Mouse (Mus musculus) brain, embryonic 18.5 days (tissue): ENCODE measurements at regions not wholly inside any gene's neighbourhood (a gene's known extent, or its start where the extent isn't known, plus 50 kb on each side); places are given as distances from the start of the nearest gene placed in this dataset.
A peak's percentile ranks its signal among the peaks of the same experiment; 100 is the strongest.

Source experiments
- DNase-seq: peaks from one replicate; pipeline ENCODE4 v3.0.0-alpha.2; 2012; ENCODE audit warnings: low read depth, low spot score

DNA sequence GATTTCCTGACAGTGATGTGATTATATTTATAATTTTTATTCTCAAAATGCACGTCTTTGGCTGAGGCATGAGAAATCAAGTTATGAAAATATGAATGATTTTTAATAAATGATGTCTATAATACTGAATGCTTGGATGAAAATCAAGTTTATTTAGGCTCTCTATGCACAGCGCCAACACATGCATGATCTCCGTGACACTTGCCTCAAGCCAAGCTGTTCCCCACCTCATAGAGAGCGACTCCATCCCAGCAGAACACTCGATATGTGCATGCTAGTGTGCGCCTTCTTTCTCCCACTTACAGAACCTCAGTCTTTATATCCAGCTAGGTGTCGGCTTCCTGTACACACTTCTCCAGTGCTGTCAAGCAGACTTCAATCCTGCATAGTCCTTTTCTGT is 139.8 kb upstream of the Gm9833 start:
- no peak for DNase-seq

- DNase-seq: no peak
Observed at GRCm38 (mm10) chr3:9957870-9958269, 130.0 kb upstream of the Gm9833 start.

DNA sequence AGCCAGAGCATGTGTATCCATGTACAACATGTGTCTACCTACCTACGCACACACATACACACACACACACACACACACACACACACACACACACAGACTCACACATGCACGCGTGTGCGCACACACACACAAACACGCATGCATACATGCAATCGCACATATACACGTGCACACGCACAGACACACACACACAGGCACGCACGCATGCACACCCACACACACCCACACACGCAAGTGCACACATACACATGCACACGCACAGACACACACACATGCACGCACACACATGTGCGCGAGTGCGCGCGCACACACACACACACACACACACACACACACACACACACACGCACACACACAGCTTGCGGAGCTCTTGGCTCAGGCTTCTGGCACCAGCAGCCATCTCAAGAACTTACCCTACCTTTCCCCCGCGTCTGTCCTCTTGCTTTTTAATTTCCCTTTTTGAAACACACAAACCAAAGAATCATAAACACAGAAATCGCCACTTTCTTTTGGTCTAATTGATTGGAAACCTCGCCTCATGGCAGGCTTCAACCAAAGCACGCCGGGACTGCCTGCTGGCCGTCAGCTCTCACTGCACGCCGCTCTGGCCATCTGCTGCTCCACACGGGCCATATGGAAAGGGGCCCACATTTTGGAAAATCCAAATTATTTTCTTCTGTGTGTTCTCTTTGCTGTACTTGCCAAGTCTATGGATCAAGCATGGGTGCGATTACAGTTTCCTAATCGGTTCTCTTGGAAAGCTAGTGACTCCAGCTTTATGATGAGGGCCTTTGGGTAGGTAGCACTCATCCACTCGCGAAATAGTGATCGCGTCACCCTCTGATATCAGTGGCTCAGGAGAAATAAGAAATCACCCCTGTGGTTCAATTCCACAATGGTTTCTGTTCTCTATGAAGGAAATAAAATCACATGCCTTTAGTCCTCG is 127.9 kb upstream of the Gm9833 start:
- DNase-seq: peak; percentile 55

DNA sequence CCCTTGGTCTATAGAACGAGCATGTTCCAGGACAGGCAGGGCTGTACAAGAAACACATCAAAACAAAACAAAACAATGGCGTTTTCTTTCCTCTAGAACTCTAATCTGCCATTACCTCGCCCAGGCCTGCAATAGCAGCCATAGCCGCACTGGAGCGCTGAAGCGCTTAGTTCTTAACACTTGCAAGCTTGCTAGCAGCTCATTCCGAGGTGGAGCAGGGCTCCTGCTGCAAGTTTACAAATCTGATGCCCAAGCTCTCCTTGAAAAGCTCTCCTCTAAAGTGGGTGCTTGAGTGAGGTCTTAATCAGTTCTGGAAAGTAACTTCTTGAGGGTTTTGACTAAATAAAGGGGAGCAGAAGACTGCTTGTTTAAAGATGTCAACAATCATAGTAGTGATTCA is 127.2 kb upstream of the Gm9833 start:
- no peak for DNase-seq
